Mouse (Mus musculus) bone marrow macrophage, adult 2 months (primary cell): ENCODE data around the gene Sec1. TPM values are rescaled to one million over a fixed set of nuclear protein-coding genes. Genes with fewer than 3 reads are reported as not detected.

Experiments used
- H3K27ac ChIP-seq: 2 replicates; pipeline ENCODE4 v1.5.1; 2012; ENCODE audit warnings: low read depth, low read length; ENCODE audit not compliant: insufficient read depth
- H3K4me1 ChIP-seq: 2 replicates; pipeline ENCODE4 v1.6.1; 2012; ENCODE audit warnings: low read length; ENCODE audit not compliant: control insufficient read depth, insufficient read depth
- H3K4me3 ChIP-seq: 2 replicates; pipeline ENCODE4 v1.5.1; 2012; ENCODE audit warnings: mild to moderate bottlenecking, low read length, moderate library complexity; ENCODE audit not compliant: insufficient read depth
- CTCF ChIP-seq: IDR thresholded peaks from 2 replicates; pipeline ENCODE4 v1.5.1; 2012; ENCODE audit warnings: low read depth, mild to moderate bottlenecking, low read length, moderate library complexity
- POLR2A ChIP-seq: IDR thresholded peaks from 2 replicates; pipeline ENCODE4 v1.6.1; 2012; ENCODE audit warnings: mild to moderate bottlenecking, low read depth, low read length, borderline replicate concordance
- polyA plus RNA-seq: library from polyadenylated mRNA; stranded (reverse); fragments of >200 nt; gene quantifications from 2 replicates; pipeline ENCODE4 v1.2.4, GENCODE M21; 2012; ENCODE audit not compliant: missing spikeins, insufficient read depth, insufficient read length

The Sec1 gene
- not detected in 2 replicates for polyA plus RNA-seq

DNA sequence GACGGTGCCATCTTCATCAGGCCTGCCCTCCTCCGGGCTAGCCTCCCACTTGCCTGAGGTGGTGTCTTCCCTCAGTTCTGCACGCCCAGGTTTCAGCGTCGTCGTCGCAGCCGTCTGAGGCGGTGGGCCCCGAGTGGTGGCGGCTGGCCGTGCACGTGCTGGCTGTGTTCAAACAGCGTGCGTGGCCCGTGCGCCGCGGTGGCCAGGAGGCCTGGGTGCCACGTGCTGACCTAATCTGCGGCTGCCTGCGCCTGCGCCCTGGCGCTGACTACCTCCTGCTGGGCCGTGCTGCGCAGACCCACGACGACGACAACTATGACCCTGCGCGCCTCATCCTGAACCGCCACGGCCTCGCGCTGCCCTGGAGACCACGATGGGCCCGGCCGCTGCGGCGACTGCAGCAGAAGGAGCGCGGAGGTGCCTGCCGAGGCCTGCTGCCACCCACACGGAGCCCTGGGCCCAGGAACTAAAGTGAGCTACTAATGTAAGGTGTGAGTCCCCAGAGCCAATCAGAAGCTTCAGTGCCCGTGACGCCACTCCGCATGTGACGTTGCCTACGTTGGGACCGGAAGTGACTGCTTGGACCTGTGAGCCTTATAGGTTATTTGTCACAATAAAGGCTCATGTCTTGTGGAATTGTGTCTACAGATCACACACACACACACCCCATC is at the start of gene Sec1:
TSS of gene Sec1 (minus strand) at position 482 of the 671 bp plus-strand sequence.
- Histone ChIP-seq H3K4me1 (peaks cover 3% of the 10 kb centered on the region; the same call in 1 of the 2 replicates), H3K4me3 (no peak within 1 kb of the TSS), H3K27ac (no peak within 1 kb of the TSS)

DNA sequence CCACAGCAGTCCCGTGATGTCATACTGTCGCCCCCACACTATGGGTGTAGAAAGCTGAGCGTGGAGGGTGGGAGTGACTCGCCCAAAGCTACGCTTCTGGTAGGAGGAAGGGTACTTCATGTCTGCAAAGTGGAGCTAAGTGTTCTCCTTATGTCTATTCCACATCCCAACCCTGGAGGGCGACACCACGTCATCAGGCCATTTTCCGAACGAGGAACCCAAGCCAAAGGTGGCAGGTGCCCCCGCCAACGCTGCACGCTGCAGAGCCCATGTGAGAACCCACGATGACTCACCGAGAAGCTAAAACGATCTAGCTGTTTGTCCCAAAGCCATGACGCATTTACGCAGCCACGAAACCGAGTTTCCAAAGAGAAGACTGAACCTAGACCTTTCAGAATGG is 48.1 kb upstream of the Sec1 start:
- Histone ChIP-seq H3K4me1 (peaks cover 7% of the 10 kb centered on the region; the same call in 1 of the 2 replicates), H3K27ac (peak overlapping the region; percentile 32), H3K4me3 (peak overlapping the region; percentile 65)
- TF ChIP-seq POLR2A (no peak), CTCF (no peak)

More for the DNA sequence above, at the start of gene Sec1:
- TF ChIP-seq POLR2A, result no peak
- TF ChIP-seq CTCF, result no peak

DNA sequence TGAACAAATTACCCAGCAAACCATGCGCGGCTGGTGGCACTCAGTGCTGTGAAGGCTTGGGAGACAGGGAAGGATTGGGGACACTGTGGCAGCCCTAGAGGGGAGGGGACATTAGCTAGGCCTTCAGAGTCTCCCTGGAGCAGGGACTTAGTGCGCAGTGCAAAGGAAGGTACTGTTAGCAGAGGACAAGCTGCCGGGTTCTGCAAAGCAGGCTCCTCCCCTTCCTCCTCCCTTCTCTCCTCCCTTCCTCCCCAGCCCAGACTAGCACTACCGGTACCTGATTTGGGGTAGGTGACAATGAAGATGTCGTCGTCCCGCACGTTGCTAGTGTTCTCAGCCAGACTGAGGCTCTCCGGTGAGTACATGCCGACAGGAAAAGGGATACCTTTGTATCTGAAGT is 47.6 kb upstream of the Sec1 start:
- Histone ChIP-seq H3K4me3 (peak overlapping the region; percentile 65), H3K27ac (peak overlapping the region; percentile 50), H3K4me1 (peaks cover 7% of the 10 kb centered on the region; the same call in 1 of the 2 replicates)
- TF ChIP-seq POLR2A, result 0 out of 2 replicates have a peak, but pooled peaks have one; percentile 3
- no peak for TF ChIP-seq CTCF

DNA sequence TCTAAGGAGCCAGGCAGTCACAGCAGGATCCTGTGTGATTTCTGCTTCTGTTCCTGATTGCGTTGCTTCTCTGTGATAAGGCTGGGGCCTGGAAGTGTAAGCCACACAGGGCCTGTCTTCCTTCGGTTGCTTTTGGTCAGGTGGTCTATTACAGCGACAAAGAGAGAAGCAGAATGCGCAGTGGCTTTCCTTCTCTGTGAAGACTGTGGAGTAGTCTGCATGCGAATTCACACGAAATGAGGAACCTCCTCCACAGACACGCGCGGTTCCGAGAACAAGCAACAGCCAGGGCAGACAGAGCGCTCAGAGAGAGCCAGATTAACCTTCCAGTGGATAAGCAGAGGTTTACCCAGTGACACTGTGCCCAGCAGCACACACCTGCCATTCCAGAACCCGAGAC is 47.1 kb upstream of the Sec1 start:
- TF ChIP-seq POLR2A (no peak), CTCF (no peak)
- Histone ChIP-seq H3K27ac (peak overlapping the region; percentile 50), H3K4me3 (peak overlapping the region; percentile 65), H3K4me1 (peaks cover 7% of the 10 kb centered on the region; the same call in 1 of the 2 replicates)

- H3K4me1 ChIP-seq, result peaks cover 7% of the 10 kb centered on the region; the same call in 1 of the 2 replicates
- TF ChIP-seq CTCF (no peak), POLR2A (no peak)
- no peak overlapping the region for H3K27ac ChIP-seq
- no peak overlapping the region for H3K4me3 ChIP-seq
These were observed 45.6 kb upstream of the Sec1 start for GRCm38 (mm10) chr7:45739820-45740219.

GRCm38 (mm10) chr7:45739162-45739763 is 45.1 kb upstream of the Sec1 start:
- TF ChIP-seq CTCF (peak; percentile 65), POLR2A (no peak)
- Histone ChIP-seq H3K4me3 (no peak overlapping the region), H3K4me1 (peaks cover 7% of the 10 kb centered on the region; the same call in 1 of the 2 replicates), H3K27ac (no peak overlapping the region)

GRCm38 (mm10) chr7:45733477-45733876 is 39.3 kb upstream of the Sec1 start:
- no peak overlapping the region for H3K27ac ChIP-seq
- no peak overlapping the region for H3K4me3 ChIP-seq
- H3K4me1 ChIP-seq, result no peaks in the 10 kb centered on the region
- TF ChIP-seq POLR2A, result no peak
- TF ChIP-seq CTCF, result no peak

DNA sequence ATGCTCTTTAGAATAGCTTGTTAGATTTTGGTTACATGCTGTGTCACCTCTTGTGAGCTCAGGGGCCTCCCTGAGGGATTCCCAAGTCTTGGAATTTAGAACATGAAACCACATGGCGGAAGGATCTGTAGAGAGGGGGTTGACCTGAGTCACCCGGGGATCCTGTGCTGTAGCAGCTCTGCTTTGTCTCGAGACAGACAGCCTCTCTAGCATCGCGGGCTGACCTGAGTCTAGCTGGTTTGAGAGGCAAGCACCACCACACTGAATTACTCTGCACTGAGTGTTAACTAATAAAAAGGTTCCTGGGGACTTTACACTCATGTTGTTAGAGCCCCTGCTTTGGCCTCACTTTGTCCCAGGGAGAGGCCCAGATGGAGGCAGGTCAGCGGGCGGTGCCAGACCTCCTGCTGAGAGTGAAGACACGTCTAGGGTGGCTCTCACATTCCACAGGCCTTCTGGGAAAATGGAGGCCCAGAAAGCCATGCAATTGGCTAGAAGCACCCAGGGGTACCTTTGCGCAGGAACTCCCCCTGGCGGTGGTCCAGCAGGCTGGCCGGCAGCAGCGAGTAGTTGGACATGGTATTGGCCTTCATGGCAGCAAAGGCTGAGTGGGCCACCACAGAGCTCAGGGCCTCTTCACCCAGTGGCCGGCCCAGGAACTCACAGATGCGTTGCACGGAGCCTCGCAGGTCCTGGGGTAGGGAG is 36.7 kb upstream of the Sec1 start:
- Histone ChIP-seq H3K4me3 (no peak overlapping the region), H3K4me1 (no peaks in the 10 kb centered on the region), H3K27ac (no peak overlapping the region)
- TF ChIP-seq CTCF, result no peak
- TF ChIP-seq POLR2A, result no peak

GRCm38 (mm10) chr7:45727625-45728024 is 33.4 kb upstream of the Sec1 start:
- H3K4me3 ChIP-seq, result no peak overlapping the region
- no peak for TF ChIP-seq CTCF
- TF ChIP-seq POLR2A, result no peak
- no peaks in the 10 kb centered on the region for H3K4me1 ChIP-seq
- no peak overlapping the region for H3K27ac ChIP-seq
